Mouse (Mus musculus) ES-E14 (cell line): ENCODE measurements around the gene Abca17. TPM values are rescaled to one million over a fixed set of nuclear protein-coding genes. Genes with fewer than 3 reads are reported as not detected.

ENCODE experiments used
- DNase-seq: peaks from one replicate; pipeline ENCODE4 v3.0.0-alpha.2; 2013; ENCODE audit warnings: low read depth, low spot score
- H3K27ac ChIP-seq: 2 replicates; pipeline ENCODE4 v1.5.1; 2012; ENCODE audit warnings: low read depth, mild to moderate bottlenecking, low read length, moderate library complexity, mixed read lengths; ENCODE audit not compliant: poor library complexity, insufficient read depth, severe bottlenecking
- H3K36me3 ChIP-seq: 2 replicates; pipeline ENCODE4 v1.6.1; 2012; ENCODE audit warnings: mild to moderate bottlenecking, low read length, moderate library complexity, mixed read lengths; ENCODE audit not compliant: control insufficient read depth, poor library complexity, insufficient read depth, severe bottlenecking
- H3K4me1 ChIP-seq, 2 experiments: fragments of 150-350 bp in 1 of 2; sonication (generic) in 1 of 2; 2 replicates each; pipeline ENCODE4 v1.6.1; 2012; ENCODE audit warnings: low read length in 2 of 2, mild to moderate bottlenecking in 1 of 2, mixed read lengths in 1 of 2; ENCODE audit not compliant: control insufficient read depth in 2 of 2, insufficient read depth in 2 of 2, poor library complexity in 1 of 2
- H3K4me3 ChIP-seq, 2 experiments: fragments of 150-350 bp in 1 of 2; sonication (generic) in 1 of 2; 2 replicates each; pipeline ENCODE4 v1.5.1; 2012; ENCODE audit warnings: low read length in 2 of 2, low read depth in 1 of 2, mild to moderate bottlenecking in 1 of 2, mixed read lengths in 1 of 2; ENCODE audit not compliant: insufficient read depth in 1 of 2, poor library complexity in 1 of 2, severe bottlenecking in 1 of 2
- H3K9ac ChIP-seq: 2 replicates; pipeline ENCODE4 v1.6.1; 2012; ENCODE audit warnings: low read depth, mild to moderate bottlenecking, low read length, mixed read lengths; ENCODE audit not compliant: poor library complexity, insufficient read depth, severe bottlenecking
- H3K9me3 ChIP-seq: fragments of 150-350 bp; sonication (generic); 2 replicates; pipeline ENCODE4 v1.6.1; 2012; ENCODE audit warnings: low read depth, mild to moderate bottlenecking, low read length; ENCODE audit not compliant: control insufficient read depth, insufficient read depth
- CHD2 ChIP-seq: IDR thresholded peaks from 2 replicates; pipeline ENCODE4 v1.6.1; 2014; ENCODE audit warnings: mild to moderate bottlenecking, low read depth, low read length, inconsistent platforms
- HCFC1 ChIP-seq: IDR thresholded peaks from 2 replicates; pipeline ENCODE4 v1.6.1; 2012; ENCODE audit warnings: low read length, inconsistent platforms, borderline replicate concordance; ENCODE audit not compliant: insufficient read depth
- MAFK ChIP-seq: IDR thresholded peaks from 2 replicates; pipeline ENCODE4 v1.6.1; 2014; ENCODE audit warnings: mild to moderate bottlenecking, low read depth, low read length, inconsistent platforms; ENCODE audit not compliant: insufficient read depth
- ZC3H11A ChIP-seq: IDR thresholded peaks from 2 replicates; pipeline ENCODE4 v1.6.1; 2012; ENCODE audit warnings: low read depth, mild to moderate bottlenecking, inconsistent platforms, low read length, borderline replicate concordance
- ZNF384 ChIP-seq: IDR thresholded peaks from 2 replicates; pipeline ENCODE4 v1.6.1; 2012; ENCODE audit warnings: low read depth, low read length, inconsistent platforms
- in situ Hi-C, 2 experiments: fragments of 600-800 bp; cut with MboI; formaldehyde crosslinking; loops; one replicate each; pipeline ENCODE4 v1.15.1; 2025; ENCODE audit warnings: low sequenced_read_pairs in 2 of 2, inconsistent platforms in 1 of 2; ENCODE audit not compliant: unreplicated experiment in 2 of 2
- total RNA-seq: library from RNA; depleted of rRNA; stranded (reverse); fragments of 300-350 nt; gene quantifications from 2 replicates; pipeline ENCODE4 v1.2.3, GENCODE M21; 2012

Abca17 gene
- total RNA-seq, 1 experiment: not detected

- Histone ChIP-seq H3K4me1 (peaks cover 0 to 5% of the 10 kb centered on the region in 2 experiments; a peak in 1 of 4 replicates), H3K9me3 (no peaks in the 10 kb centered on the region), H3K4me3 (no peak overlapping the region), H3K9ac (no peak overlapping the region), H3K27ac (no peak overlapping the region), H3K36me3 (peaks cover 55% of the 10 kb centered on the region)
- TF ChIP-seq ZC3H11A: no peak
- no peak for TF ChIP-seq HCFC1
- DNase-seq: no peak
- in situ Hi-C loops: no loop called here
Observed at GRCm38 (mm10) chr17:24224741-24225140, 126.1 kb downstream of the Abca17 start.

- peaks cover 52% of the 10 kb centered on the region for H3K36me3 ChIP-seq
- in situ Hi-C loops: no loop called here
- no peak overlapping the region for H3K27ac ChIP-seq
- H3K4me3 ChIP-seq: no peak overlapping the region
- no peak overlapping the region for H3K9ac ChIP-seq
- H3K4me1 ChIP-seq: peaks cover 0 to 9% of the 10 kb centered on the region in 2 experiments; a peak in 1 of 4 replicates
- TF ChIP-seq HCFC1 (no peak), CHD2 (no peak), ZNF384 (no peak), ZC3H11A (no peak), MAFK (no peak)
- H3K9me3 ChIP-seq: no peaks in the 10 kb centered on the region
- DNase-seq: no peak
Observed at GRCm38 (mm10) chr17:24223513-24223912, 127.4 kb downstream of the Abca17 start.

GRCm38 (mm10) chr17:24222653-24223052 lies 128.2 kb downstream of the Abca17 start:
- no peak overlapping the region for H3K27ac ChIP-seq
- H3K9ac ChIP-seq: no peak overlapping the region
- TF ChIP-seq ZNF384 (no peak), HCFC1 (no peak), ZC3H11A (no peak), MAFK (no peak), CHD2 (no peak)
- peaks cover 0 to 9% of the 10 kb centered on the region in 2 experiments; a peak in 1 of 4 replicates for H3K4me1 ChIP-seq
- in situ Hi-C loops: no loop called here
- H3K36me3 ChIP-seq: peaks cover 51% of the 10 kb centered on the region
- no peak overlapping the region for H3K4me3 ChIP-seq
- H3K9me3 ChIP-seq: no peaks in the 10 kb centered on the region
- DNase-seq: no peak

GRCm38 (mm10) chr17:24220435-24221411 lies 130.1 kb downstream of the Abca17 start, which contains the start of gene Tedc2:
Gene Tedc2 (minus strand): TSS chr17:24220851.
- peak within 1 kb of the TSS; percentile 26; the same call in 1 of the 2 replicates for H3K27ac ChIP-seq
- in situ Hi-C loops: no loop called here
- peak within 1 kb of the TSS; percentile 88 to 97 for H3K4me3 ChIP-seq
- H3K36me3 ChIP-seq: peaks cover 45% of the 10 kb centered on the region
- TF ChIP-seq MAFK (peak; percentile 82), HCFC1 (0 out of 2 replicates have a peak, but pooled peaks have one; percentile 23), ZNF384 (no peak)
- peak within 1 kb of the TSS; percentile 89 for H3K9ac ChIP-seq
- H3K9me3 ChIP-seq: no peaks in the 10 kb centered on the region
- peaks cover 2 to 9% of the 10 kb centered on the region in 2 experiments; a peak in 1 of 4 replicates for H3K4me1 ChIP-seq
- DNase-seq: peak; percentile 94
